Mouse (Mus musculus): ENCODE measurements around the gene Gm19684. TPM values are rescaled to one million over a fixed set of nuclear protein-coding genes. Genes with fewer than 3 reads are reported as not detected.
"Not testable (repeated sequence)": the region's sequence is repeated elsewhere in the genome, so short reads cannot be mapped to it uniquely, and the experiment has no call there.

The Gm19684 gene
- total RNA-seq (2014; fragmentation: Nextera tagmentation) (0.22 and 1.5 TPM in 2 replicates), total RNA-seq (2017) (0.38 TPM in 1 of 2 replicates, not detected in the other)

DNA sequence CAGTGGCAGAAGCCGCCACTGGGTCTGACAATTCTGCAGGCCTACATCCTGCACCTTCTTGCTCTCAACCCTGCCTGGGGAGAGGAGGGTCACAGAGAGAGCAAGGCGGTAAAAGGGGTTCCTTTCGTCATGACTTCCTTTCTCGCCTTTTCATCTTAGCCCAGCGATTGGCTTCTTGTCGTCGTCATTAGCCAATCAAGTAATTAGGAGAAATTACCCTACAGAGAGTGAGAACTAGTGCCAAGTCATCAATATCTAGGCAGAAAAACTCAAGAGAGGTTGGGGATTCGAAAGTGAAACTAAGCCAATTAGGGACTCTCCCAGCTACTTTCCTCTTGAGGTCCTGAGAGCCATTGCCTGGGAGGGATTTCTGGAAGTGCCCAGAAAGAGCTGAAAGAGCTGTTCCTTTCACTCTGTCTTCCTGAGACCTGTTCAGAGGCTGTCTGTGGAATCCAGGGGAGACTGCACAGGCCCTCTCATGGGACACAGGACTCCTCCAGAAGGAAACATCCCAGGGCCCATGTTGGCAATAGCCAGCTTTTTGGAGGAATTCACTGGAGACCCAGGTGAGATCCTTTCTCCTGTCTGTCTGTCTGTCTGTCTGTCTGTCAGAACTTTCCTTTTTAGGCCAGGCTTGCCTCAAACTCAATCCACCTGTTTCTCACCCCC, at the start of gene Gm19684:
Gene Gm19684, plus strand, starts transcription at position 327 of the 669 bp plus-strand sequence.
- peak; percentile 95 for ATAC-seq (replicated peaks; ENCODE audit: low FRiP score, low TSS enrichment, poor library complexity, severe bottlenecking)

GRCm38 (mm10) chr17:36081901-36082300, 39.6 kb upstream of the Gm19684 start:
- not testable (repeated sequence) for ATAC-seq (replicated peaks; ENCODE audit: low FRiP score, low TSS enrichment, poor library complexity, severe bottlenecking)

DNA sequence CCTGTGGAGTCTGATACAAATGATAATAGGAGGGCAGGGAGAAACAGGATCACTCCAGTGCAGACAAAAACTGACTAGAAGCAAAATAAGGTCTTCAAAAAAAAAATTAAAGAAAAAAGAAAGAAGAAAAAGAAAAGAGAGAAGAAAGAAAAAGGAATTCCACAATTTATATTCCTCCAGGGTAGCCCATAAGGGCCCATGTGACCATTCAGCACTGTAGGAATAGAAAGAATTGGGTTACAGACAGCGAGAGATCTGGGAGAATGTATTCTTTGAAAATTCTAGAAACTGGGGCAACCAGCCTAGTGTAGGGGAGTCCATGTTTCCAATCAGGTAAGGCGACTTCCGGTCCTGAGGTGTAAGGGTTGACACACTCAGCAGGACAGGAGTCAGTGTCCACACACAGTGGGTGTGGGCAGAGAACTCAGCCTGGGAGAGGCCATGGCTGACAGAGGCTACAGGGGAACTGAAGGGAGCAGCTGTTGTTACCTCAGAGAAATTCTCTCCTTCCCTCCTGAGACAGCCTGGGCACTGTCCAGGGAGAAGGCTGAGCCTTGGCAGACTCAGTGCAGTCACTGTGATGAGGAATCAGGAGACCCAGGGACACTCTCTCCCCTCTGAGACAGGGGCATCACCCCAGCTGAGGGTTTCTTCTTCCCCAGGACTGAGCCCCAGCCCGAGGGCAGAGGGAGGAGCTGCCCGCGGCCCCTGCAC, 38.8 kb upstream of the Gm19684 start:
- not testable (repeated sequence) for ATAC-seq (replicated peaks; ENCODE audit: low FRiP score, low TSS enrichment, poor library complexity, severe bottlenecking)

GRCm38 (mm10) chr17:36083266-36083869, 38.1 kb upstream of the Gm19684 start:
- ATAC-seq (replicated peaks; ENCODE audit: low FRiP score, low TSS enrichment, poor library complexity, severe bottlenecking): 0 out of 2 replicates have a peak, but pooled peaks have one; percentile 37

DNA sequence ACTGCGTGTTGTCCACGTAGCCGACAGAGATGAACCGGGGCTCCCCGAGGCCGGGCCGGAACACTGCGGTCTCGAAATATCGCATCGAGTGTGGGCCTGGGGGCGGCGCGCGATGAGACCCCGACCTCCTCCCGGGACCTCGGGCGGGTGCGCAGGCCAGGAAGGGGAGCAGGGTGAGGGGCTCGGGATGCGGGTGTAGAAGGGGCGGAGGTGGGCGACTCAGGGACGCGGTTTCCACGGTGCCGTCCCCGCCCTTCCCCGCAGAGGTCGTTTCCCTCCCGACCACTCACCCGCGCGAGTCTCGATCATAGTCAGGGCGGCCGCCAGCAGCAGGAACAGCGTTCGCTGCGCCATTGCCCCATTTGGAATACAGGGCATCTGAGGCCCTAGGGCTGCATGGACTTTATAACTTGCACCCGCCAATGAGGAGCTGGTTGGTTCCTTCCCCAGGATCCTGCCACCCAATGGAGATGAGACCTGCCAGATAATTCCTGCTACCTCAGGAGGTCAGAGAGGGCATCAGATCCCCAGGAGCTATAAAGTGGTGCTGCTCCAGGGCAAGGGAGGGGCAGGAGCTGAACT, 37.5 kb upstream of the Gm19684 start:
- 0 out of 2 replicates have a peak, but pooled peaks have one; percentile 49 for ATAC-seq (replicated peaks; ENCODE audit: low FRiP score, low TSS enrichment, poor library complexity, severe bottlenecking)

DNA sequence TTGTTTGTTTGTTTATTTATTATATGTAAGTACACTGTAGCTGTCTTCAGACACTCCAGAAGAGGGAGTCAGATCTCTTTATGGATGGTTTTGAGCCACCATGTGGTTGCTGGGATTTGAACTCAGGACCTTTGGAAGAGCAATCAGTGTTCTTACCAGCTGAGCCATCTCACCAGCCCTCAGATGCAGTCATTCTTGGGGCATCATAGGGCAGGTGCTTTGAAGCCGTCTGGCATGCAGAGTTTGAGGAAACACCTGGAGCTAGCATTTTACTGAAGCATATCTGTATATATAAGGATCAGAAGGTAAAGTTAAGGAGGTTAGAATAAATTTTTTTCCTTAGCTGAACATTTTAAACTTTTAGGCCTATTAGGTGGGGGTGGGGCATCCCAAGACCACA, 35.5 kb upstream of the Gm19684 start:
- not testable (repeated sequence) for ATAC-seq (replicated peaks; ENCODE audit: low FRiP score, low TSS enrichment, poor library complexity, severe bottlenecking)

DNA sequence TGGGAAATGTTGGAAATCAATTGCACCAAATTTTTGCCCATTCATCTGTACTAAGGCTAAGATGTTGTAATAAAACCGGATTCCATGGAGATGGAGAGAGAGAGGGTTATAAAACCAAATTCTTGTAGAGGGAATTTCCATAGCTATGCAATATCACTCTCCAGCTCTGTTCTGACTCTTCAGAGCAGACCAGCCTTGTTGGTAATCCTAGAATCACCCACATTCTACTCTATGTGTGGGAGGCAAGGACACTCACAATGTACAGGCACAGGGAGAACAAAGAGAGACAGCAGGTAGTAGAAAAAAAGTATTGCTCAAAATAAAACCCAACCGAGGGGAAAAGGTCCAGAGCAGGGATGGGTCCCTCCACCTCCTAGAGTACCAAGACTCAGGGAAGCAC, 29.5 kb upstream of the Gm19684 start:
- ATAC-seq (replicated peaks; ENCODE audit: low FRiP score, low TSS enrichment, poor library complexity, severe bottlenecking): not testable (repeated sequence)

- ATAC-seq (replicated peaks; ENCODE audit: low FRiP score, low TSS enrichment, poor library complexity, severe bottlenecking): not testable (repeated sequence)
These were observed 29.0 kb upstream of the Gm19684 start for GRCm38 (mm10) chr17:36092520-36092919.

DNA sequence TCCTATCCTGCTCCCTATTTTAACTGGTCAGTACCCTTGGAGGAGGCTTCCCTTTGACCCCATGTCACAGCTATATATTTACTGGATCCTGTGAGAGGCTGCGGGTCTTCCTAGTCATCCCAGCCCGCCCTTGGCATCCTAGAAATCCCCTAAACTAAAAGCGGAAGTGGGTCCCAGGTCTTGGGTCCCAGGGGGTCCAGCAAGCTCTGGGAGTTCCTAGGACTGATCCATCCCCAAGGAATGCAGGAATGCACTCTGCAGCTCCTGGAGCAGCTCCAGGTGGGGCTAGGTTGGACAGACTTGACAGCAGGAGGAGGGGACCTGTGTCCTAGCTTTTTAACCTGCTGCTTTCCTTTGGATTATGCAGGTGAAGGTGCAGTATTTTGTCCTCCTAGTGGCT, 27.5 kb upstream of the Gm19684 start:
- no peak for ATAC-seq (replicated peaks; ENCODE audit: low FRiP score, low TSS enrichment, poor library complexity, severe bottlenecking)

- ATAC-seq (replicated peaks; ENCODE audit: low FRiP score, low TSS enrichment, poor library complexity, severe bottlenecking): not testable (repeated sequence)
These were observed 21.9 kb upstream of the Gm19684 start for GRCm38 (mm10) chr17:36099603-36100002.

DNA sequence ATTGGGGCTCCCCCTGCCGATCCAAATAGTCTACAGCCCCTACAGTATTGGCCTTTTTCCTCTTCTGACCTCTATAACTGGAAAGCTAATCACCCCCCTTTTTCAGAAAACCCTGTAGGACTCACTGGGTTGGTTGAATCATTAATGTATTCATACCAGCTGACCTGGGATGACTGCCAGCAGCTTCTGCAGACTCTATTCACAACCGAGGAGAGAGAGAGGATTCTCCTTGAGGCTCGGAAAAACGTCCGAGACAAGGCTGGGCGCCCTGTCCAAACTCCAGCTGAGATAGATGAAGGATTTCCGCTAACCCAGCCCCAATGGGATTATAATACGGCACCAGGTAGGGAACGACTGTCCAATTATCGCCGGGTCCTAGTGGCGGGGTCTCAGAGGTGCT, 19.4 kb upstream of the Gm19684 start:
- not testable (repeated sequence) for ATAC-seq (replicated peaks; ENCODE audit: low FRiP score, low TSS enrichment, poor library complexity, severe bottlenecking)

DNA sequence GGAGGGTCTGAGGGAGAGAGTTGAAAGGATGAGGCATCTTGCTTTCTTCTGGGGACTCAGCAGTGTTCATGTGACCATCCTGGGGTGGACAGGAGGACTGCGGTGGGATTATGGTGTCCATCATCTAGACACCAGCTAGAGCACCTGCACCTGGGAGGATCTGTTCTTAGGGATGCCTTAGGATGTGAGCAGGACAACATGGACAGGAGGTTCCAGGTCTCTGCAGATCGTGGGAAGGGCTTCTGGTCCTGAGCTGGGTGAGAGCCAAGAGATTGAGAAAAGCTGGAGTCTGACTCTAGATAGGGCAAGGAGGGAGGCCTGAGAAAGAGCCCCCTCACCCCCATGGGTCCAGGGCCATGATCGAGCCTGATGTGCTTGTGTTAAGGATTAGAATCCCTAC, 11.3 kb upstream of the Gm19684 start:
- ATAC-seq (replicated peaks; ENCODE audit: low FRiP score, low TSS enrichment, poor library complexity, severe bottlenecking): not testable (repeated sequence)

GRCm38 (mm10) chr17:36110641-36111509, 10.6 kb upstream of the Gm19684 start:
- ATAC-seq (replicated peaks; ENCODE audit: low FRiP score, low TSS enrichment, poor library complexity, severe bottlenecking): peak; percentile 89

DNA sequence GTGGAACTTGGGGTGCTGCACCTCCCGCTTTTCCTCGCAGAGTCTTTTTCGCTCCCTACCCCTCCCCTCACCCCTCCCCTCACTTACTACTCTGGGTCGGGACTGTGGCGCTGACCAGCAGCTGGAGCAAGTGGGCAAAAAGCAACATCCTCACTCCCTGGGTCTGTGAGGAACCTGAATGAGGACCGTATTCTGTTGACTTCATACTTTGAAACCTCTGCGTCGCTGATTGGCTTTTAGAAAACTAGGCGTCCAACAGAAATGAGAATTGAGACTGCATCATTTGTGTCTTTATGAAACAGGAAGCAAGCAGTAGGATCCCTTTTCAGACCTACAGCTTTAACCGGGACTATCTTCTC, 10.0 kb upstream of the Gm19684 start:
- peak; percentile 79 for ATAC-seq (replicated peaks; ENCODE audit: low FRiP score, low TSS enrichment, poor library complexity, severe bottlenecking)

DNA sequence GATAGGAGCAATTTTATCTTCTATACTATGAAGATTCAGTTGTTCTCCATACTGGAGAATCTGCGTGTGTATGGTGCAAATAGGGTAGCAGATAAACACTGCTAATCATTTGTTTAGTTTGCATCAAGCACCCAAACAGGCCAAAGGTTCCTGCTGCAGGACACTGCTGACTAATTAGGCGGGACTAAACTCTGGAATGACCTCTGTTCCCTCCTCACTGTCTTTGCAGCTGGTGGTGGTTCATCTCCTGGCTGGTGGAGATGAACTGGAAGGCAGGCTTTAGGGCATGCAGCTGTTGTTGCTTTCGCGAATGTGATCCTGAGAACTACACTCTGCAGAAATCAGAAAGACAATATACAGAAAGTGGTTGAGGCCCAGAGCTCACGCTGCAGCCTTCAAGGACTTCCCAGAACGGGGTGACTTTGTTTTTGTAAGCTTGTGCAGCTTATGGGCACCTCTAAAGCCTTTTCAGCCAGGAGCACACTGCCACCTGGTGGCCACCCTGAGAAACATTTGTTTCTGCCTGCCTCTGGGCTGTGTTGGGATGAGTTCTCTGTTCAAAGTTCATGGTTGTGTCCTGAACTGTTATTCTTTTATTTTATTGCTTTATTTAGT, 7.4 kb upstream of the Gm19684 start:
- ATAC-seq (replicated peaks; ENCODE audit: low FRiP score, low TSS enrichment, poor library complexity, severe bottlenecking): peak; percentile 46; the same call in 1 of the 2 replicates

DNA sequence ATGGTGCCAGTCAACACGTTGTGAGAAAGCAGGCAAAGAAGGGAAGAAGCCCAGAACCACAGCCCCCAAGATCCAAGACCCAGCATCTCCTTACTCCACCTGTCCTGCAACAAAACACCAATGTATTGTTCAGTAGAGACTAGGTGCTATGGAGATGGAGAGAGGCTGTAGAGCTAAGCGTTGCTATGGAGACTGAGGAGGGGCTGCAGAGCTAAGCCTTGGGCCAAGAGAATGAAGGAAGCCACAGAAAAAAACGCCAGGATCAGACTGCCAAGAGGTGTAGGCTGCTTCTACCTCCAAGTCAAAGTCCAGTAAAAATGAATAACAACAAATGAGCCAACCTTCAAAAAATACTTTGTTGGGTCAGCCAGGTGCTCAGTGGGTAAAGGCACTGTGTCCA, 4.9 kb upstream of the Gm19684 start:
- not testable (repeated sequence) for ATAC-seq (replicated peaks; ENCODE audit: low FRiP score, low TSS enrichment, poor library complexity, severe bottlenecking)

DNA sequence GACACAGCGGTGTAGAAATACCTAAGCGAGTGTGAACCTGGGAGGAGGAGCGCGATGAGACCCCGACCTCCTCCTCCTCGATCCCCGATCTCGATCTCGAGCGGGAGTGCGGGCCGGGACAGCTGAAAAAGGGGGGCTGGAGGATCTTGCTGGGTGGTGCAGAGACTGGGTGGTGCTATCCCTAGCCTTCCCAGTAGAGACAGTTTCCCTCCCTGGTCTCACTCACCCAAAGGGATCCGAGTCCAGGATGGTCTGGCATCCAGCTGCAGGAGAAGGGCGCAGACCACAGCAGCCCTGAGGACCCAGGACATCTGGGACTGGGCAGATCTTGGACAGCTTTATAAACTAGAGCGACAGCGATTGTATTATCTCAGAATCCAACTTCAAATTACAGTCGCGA, 639 bp upstream of the Gm19684 start:
- ATAC-seq (replicated peaks; ENCODE audit: low FRiP score, low TSS enrichment, poor library complexity, severe bottlenecking): peak; percentile 42

GRCm38 (mm10) chr17:36124111-36124510, 2.6 kb downstream of the Gm19684 start:
- not testable (repeated sequence) for ATAC-seq (replicated peaks; ENCODE audit: low FRiP score, low TSS enrichment, poor library complexity, severe bottlenecking)

DNA sequence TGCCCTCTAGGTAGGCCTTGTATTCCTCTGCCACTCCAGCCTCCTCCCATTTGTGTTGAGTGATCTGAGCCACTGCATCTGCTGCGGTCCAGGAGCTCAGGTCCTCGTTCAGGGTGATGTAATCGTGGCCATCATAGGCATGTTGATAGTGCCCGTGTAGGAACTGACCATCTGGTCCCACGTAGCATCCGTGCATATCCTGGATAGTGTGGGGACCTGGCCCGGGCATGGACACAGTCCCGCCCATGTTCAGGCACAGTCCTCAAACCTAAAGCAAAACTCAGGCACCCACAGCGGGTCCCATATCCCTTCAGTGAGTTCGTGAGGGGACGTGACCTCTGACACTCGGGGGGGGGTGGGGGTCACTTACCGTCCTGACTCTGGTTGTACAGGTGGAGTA, 7.0 kb downstream of the Gm19684 start:
- ATAC-seq (replicated peaks; ENCODE audit: low FRiP score, low TSS enrichment, poor library complexity, severe bottlenecking): not testable (repeated sequence)
